Mouse (Mus musculus) CD4-positive helper T cell, adult 2 months (primary cell): ENCODE measurements around the gene Zfp408.
"Not testable (repeated sequence)": the region's sequence is repeated elsewhere in the genome, so short reads cannot be mapped to it uniquely, and the experiment has no call there.

Experiments used
- DNase-seq: peaks from one replicate; pipeline ENCODE4 v3.0.0-alpha.2; 2012; ENCODE audit warnings: low read depth, missing footprints, low spot score

The Zfp408 gene

GRCm38 (mm10) chr2:91609370-91609769 lies 40.2 kb downstream of the Zfp408 start:
- not testable (repeated sequence) for DNase-seq

- DNase-seq: peak; percentile 45
Measured at GRCm38 (mm10) chr2:91602389-91602788, 47.2 kb downstream of the Zfp408 start.

- DNase-seq: no peak
Measured at GRCm38 (mm10) chr2:91600475-91600874, 49.1 kb downstream of the Zfp408 start.
